In genomic region chr19:5751742-5752141, GRCm38 (mm10) we compare ENCODE assay signal across 8 mouse cellular contexts. TPM values are rescaled to one million over a fixed set of nuclear protein-coding genes. Genes with fewer than 3 reads are reported as not detected.
DNase-seq lines count a peak whose midpoint lies in the region; ATAC-seq and TF ChIP-seq lines count a peak whose summit lies in the region.

No protein-coding gene starts in this region.

- no peak for TF ChIP-seq CTCF in gastrocnemius, adult 2 months (IDR thresholded peaks at IDR 0.05)
- TF ChIP-seq CTCF in small intestine, adult 2 months (IDR thresholded peaks at IDR 0.05; ENCODE audit: extremely low read depth, insufficient read length, insufficient replicate concordance, low read depth, low read length): no peak

- no peak overlapping the region for H3K27ac ChIP-seq in gastrocnemius, adult 2 months
- H3K27ac ChIP-seq in forebrain, embryonic 16.5 days (ENCODE audit: low read length): no peak overlapping the region
- H3K27ac ChIP-seq in limb, embryonic 14.5 days (replicated peaks; ENCODE audit: low read depth, low read length): no peak overlapping the region
- no peak overlapping the region for H3K27ac ChIP-seq in small intestine, adult 2 months (ENCODE audit: insufficient read depth, low read depth, low read length)

- H3K36me3 ChIP-seq in forebrain, embryonic 16.5 days (ENCODE audit: control insufficient read depth, insufficient read depth): no peaks in the 10 kb centered on the region
- H3K36me3 ChIP-seq in limb, embryonic 14.5 days (ENCODE audit: control insufficient read depth, insufficient read depth, low read length): peaks cover 63% of the 10 kb centered on the region
- no peaks in the 10 kb centered on the region for H3K36me3 ChIP-seq in small intestine, adult 2 months (ENCODE audit: control insufficient read depth, insufficient read depth, low read length)

- ATAC-seq in forebrain, embryonic 16.5 days: peak; percentile 52; the same call in 1 of the 2 replicates
- no peak for ATAC-seq in limb, embryonic 14.5 days (ENCODE audit: low FRiP score, low read depth)

- no peak for TF ChIP-seq POLR2A in limb, embryonic 14.5 days (IDR thresholded peaks at IDR 0.05; ENCODE audit: borderline replicate concordance, extremely low read depth, insufficient read depth, insufficient read length)
- TF ChIP-seq POLR2A in small intestine, adult 2 months (IDR thresholded peaks at IDR 0.05; ENCODE audit: low read depth, low read length): no peak

- H3K9me3 ChIP-seq in forebrain, embryonic 16.5 days (ENCODE audit: control insufficient read depth, low read length): no peaks in the 10 kb centered on the region
- H3K9me3 ChIP-seq in limb, embryonic 14.5 days (ENCODE audit: control insufficient read depth, low read length): no peaks in the 10 kb centered on the region

- peaks cover 12% of the 10 kb centered on the region for H3K4me1 ChIP-seq in forebrain, embryonic 16.5 days (replicated peaks; ENCODE audit: control insufficient read depth, insufficient read depth, low read length)
- H3K4me1 ChIP-seq in limb, embryonic 14.5 days (ENCODE audit: control insufficient read depth, insufficient read depth, low read length): peaks cover 7% of the 10 kb centered on the region; the same call in 1 of the 2 replicates
- H3K4me1 ChIP-seq in small intestine, adult 2 months (ENCODE audit: control insufficient read depth, insufficient read depth, insufficient read length, low read length): peaks cover 4% of the 10 kb centered on the region

- intact Hi-C loops in gastrocnemius, adult 2 months (cut with DNase I): no loop called here
- intact Hi-C loops in left cerebral cortex, postnatal 25 days (cut with DNase I): no loop called here

- no peak overlapping the region for H3K9ac ChIP-seq in forebrain, embryonic 16.5 days (replicated peaks; ENCODE audit: low read depth, low read length)
- H3K9ac ChIP-seq in limb, embryonic 14.5 days (ENCODE audit: low read depth, low read length, severe bottlenecking): no peak overlapping the region

- H3K4me3 ChIP-seq in gastrocnemius, adult 2 months: no peak overlapping the region
- H3K4me3 ChIP-seq in forebrain, embryonic 16.5 days (replicated peaks; ENCODE audit: low read length): no peak overlapping the region
- H3K4me3 ChIP-seq in limb, embryonic 14.5 days (replicated peaks; ENCODE audit: low read length): no peak overlapping the region
- 0 out of 2 replicates have a peak overlapping the region, but pooled peaks have one; percentile 6 for H3K4me3 ChIP-seq in small intestine, adult 2 months (ENCODE audit: low read depth, low read length)

- peak; percentile 79 for DNase-seq in gastrocnemius, adult 2 months
- DNase-seq in gastrocnemius, postnatal 25 days: no peak
- peak; percentile 31 for DNase-seq in NIH3T3 (ENCODE audit: low read depth)
- no peak for DNase-seq in limb, embryonic 14.5 days (ENCODE audit: low spot score)
- DNase-seq in left cerebral cortex, postnatal 25 days (ENCODE audit: low spot score in 2 of 2): no peak
- no peak for DNase-seq in ovary, postnatal 10 days (ENCODE audit: low spot score)

- 7% methylated on average over 20 of the region's 20 CpGs for WGBS in forebrain, embryonic 16.5 days
- WGBS in limb, embryonic 14.5 days: 13% methylated on average over 18 of the region's 20 CpGs
- 18% methylated on average over 20 of the region's 20 CpGs for WGBS in small intestine, adult 2 months

- peak overlapping the region; percentile 12; the same call in 1 of the 2 replicates for H3K4me2 ChIP-seq in forebrain, embryonic 16.5 days (ENCODE audit: low read length)
- H3K4me2 ChIP-seq in limb, embryonic 14.5 days (replicated peaks; ENCODE audit: low read depth, low read length, severe bottlenecking): peak overlapping the region; percentile 1; the same call in 1 of the 2 replicates

- peaks cover 8% of the 10 kb centered on the region; the same call in 1 of the 2 replicates for H3K27me3 ChIP-seq in forebrain, embryonic 16.5 days (replicated peaks; ENCODE audit: control insufficient read depth, insufficient read depth, low read length)
- H3K27me3 ChIP-seq in limb, embryonic 14.5 days (ENCODE audit: control insufficient read depth, insufficient read depth, low read length): peaks cover 20% of the 10 kb centered on the region
- H3K27me3 ChIP-seq in small intestine, adult 2 months (ENCODE audit: control insufficient read depth, insufficient read depth, low read length): 0 out of 2 replicates have a peak, but pooled peaks cover 14% of the 10 kb centered on the region

RNA-seq across cellular contexts. Expression of gene Ltbp3, which starts 11.0 kb away (rescaled TPM):
- 10 to 100 TPM; 32.4 to 44.6 TPM for total RNA-seq in gastrocnemius, adult 2 months (2021)
- 10 to 100 TPM; 45.7 to 49.6 TPM for total RNA-seq in gastrocnemius, postnatal 25 days (2021)
- 11.4 and 11.6 TPM in 2 replicates for polyA plus RNA-seq in forebrain, embryonic 16.5 days (2015; fragmentation: Nextera tagmentation; extraction: Ambion mirVana)
- polyA plus RNA-seq in limb, embryonic 14.5 days (2012; rRNA removed): 341 and 441 TPM in 2 replicates
- polyA plus RNA-seq in limb, embryonic 14.5 days (2014; fragmentation: Nextera tagmentation; extraction: Ambion mirVana): 99.8 and 103 TPM in 2 replicates
- 28.2 and 30.2 TPM in 2 replicates for polyA plus RNA-seq in small intestine, adult 2 months (2012; rRNA removed)
- 10 to 100 TPM; 27.0 to 31.6 TPM for total RNA-seq in left cerebral cortex, postnatal 25 days (2021)

RNA-seq across cellular contexts. Expression of gene Scyl1, which starts 19.5 kb away (rescaled TPM):
- 10 to 100 TPM; 71.2 to 78.6 TPM for total RNA-seq in gastrocnemius, adult 2 months (2021)
- total RNA-seq in gastrocnemius, postnatal 25 days (2021): 10 to 100 TPM; 62.2 to 62.8 TPM
- polyA plus RNA-seq in forebrain, embryonic 16.5 days (2015; fragmentation: Nextera tagmentation; extraction: Ambion mirVana): 66.2 and 79.4 TPM in 2 replicates
- 152 and 186 TPM in 2 replicates for polyA plus RNA-seq in limb, embryonic 14.5 days (2012; rRNA removed)
- polyA plus RNA-seq in limb, embryonic 14.5 days (2014; fragmentation: Nextera tagmentation; extraction: Ambion mirVana): 78.4 and 81.1 TPM in 2 replicates
- polyA plus RNA-seq in small intestine, adult 2 months (2012; rRNA removed): 37.1 and 52.5 TPM in 2 replicates
- 10 to 100 TPM; 82.0 to 86.8 TPM for total RNA-seq in left cerebral cortex, postnatal 25 days (2021)

RNA-seq across cellular contexts. Expression of gene Fam89b, which starts 22.3 kb away (rescaled TPM):
- 10 to 100 TPM; 22.2 to 22.6 TPM for total RNA-seq in gastrocnemius, adult 2 months (2021)
- total RNA-seq in gastrocnemius, postnatal 25 days (2021): 10 to 100 TPM; 24.7 to 24.9 TPM
- 170 and 177 TPM in 2 replicates for polyA plus RNA-seq in forebrain, embryonic 16.5 days (2015; fragmentation: Nextera tagmentation; extraction: Ambion mirVana)
- 169 and 253 TPM in 2 replicates for polyA plus RNA-seq in limb, embryonic 14.5 days (2012; rRNA removed)
- polyA plus RNA-seq in limb, embryonic 14.5 days (2014; fragmentation: Nextera tagmentation; extraction: Ambion mirVana): 125 TPM in 2 replicates
- polyA plus RNA-seq in small intestine, adult 2 months (2012; rRNA removed): 69.8 and 126 TPM in 2 replicates
- total RNA-seq in left cerebral cortex, postnatal 25 days (2021): 10 to 100 TPM; 30.0 to 30.2 TPM

RNA-seq across cellular contexts. Expression of gene Ehbp1l1, which starts 25.6 kb away (rescaled TPM):
- total RNA-seq in gastrocnemius, adult 2 months (2021): 100 to 1,000 TPM; 218 to 220 TPM
- total RNA-seq in gastrocnemius, postnatal 25 days (2021): 100 to 1,000 TPM; 241 to 266 TPM
- polyA plus RNA-seq in forebrain, embryonic 16.5 days (2015; fragmentation: Nextera tagmentation; extraction: Ambion mirVana): 12.0 and 20.0 TPM in 2 replicates
- 51.0 and 51.1 TPM in 2 replicates for polyA plus RNA-seq in limb, embryonic 14.5 days (2012; rRNA removed)
- polyA plus RNA-seq in limb, embryonic 14.5 days (2014; fragmentation: Nextera tagmentation; extraction: Ambion mirVana): 20.0 and 25.4 TPM in 2 replicates
- 62.1 and 100 TPM in 2 replicates for polyA plus RNA-seq in small intestine, adult 2 months (2012; rRNA removed)
- 10 to 100 TPM; 24.6 to 27.3 TPM for total RNA-seq in left cerebral cortex, postnatal 25 days (2021)

RNA-seq across cellular contexts. Expression of gene Kcnk7, which starts 47.6 kb away (rescaled TPM):
- total RNA-seq in gastrocnemius, adult 2 months (2021): not detected
- not detected for total RNA-seq in gastrocnemius, postnatal 25 days (2021)
- 0.24 and 0.48 TPM in 2 replicates for polyA plus RNA-seq in forebrain, embryonic 16.5 days (2015; fragmentation: Nextera tagmentation; extraction: Ambion mirVana)
- 0.41 and 0.63 TPM in 2 replicates for polyA plus RNA-seq in limb, embryonic 14.5 days (2012; rRNA removed)
- 0.65 and 0.81 TPM in 2 replicates for polyA plus RNA-seq in limb, embryonic 14.5 days (2014; fragmentation: Nextera tagmentation; extraction: Ambion mirVana)
- 0.57 TPM in 1 of 2 replicates, not detected in the other for polyA plus RNA-seq in small intestine, adult 2 months (2012; rRNA removed)
- not detected for total RNA-seq in left cerebral cortex, postnatal 25 days (2021)

Comparison
In these comparisons a context has a peak if more than half of its experiments do, and no peak if none do; other contexts are left out.
1. DNase-seq: peak in gastrocnemius, adult 2 months (single experiment) and NIH3T3 (single experiment); none in gastrocnemius, postnatal 25 days (single experiment), limb, embryonic 14.5 days (single experiment), left cerebral cortex, postnatal 25 days (0 of 2) and ovary, postnatal 10 days (single experiment).